ENCODE assay signal across 9 mouse cellular contexts in the genomic region with DNA sequence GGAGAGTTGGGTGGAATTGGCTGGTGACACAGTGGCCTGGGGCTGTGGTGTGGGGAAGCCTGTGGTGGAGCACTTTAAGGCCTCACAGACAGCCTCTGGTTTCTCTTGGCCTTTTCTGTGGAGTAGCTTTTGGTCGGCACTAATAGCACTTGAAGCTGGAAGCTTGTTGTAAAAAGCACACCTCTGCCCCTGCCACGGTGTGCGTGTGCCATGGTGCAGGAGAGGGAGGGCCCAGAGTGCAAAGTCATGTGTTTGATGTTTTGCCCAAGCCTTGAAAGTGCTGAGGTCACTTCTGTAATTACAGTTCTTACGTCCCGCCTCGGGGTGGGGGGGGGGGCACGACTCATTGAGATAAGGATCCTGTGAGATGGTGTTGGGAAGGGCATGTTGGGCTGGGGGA. TPM values are rescaled to one million over a fixed set of nuclear protein-coding genes. Genes with fewer than 3 reads are reported as not detected.
DNase-seq lines count a peak whose midpoint lies in the region; ATAC-seq and TF ChIP-seq lines count a peak whose summit lies in the region.
"Had no signal": no experiment of that assay in that cellular context is flagged by ENCODE, and none has a peak within 500 bp of the region (broad histone marks: within the 10 kb centered on the region; RNA-seq: fewer than 3 reads in every experiment).

No protein-coding gene starts in this region.

- H3K4me3 ChIP-seq in lung, postnatal 0 days (ENCODE audit: low read depth, low read length), result no peak overlapping the region
- H3K4me3 ChIP-seq in forebrain, embryonic 14.5 days (ENCODE audit: low read depth, low read length), result peak overlapping the region; percentile 99
- H3K4me3 ChIP-seq in limb, embryonic 15.5 days, result peak overlapping the region; percentile 95
- H3K4me3 ChIP-seq in stomach, embryonic 16.5 days (replicated peaks; ENCODE audit: low read length), result peak overlapping the region; percentile 85

- 0 out of 2 replicates have a peak, but pooled peaks cover 7% of the 10 kb centered on the region for H3K36me3 ChIP-seq in lung, postnatal 0 days (ENCODE audit: insufficient read depth, low read length)
- H3K36me3 ChIP-seq in forebrain, embryonic 14.5 days (ENCODE audit: control insufficient read depth, insufficient read depth, low read length), result peaks cover 35% of the 10 kb centered on the region
- H3K36me3 ChIP-seq in limb, embryonic 15.5 days, result peaks cover 32% of the 10 kb centered on the region
- peaks cover 8% of the 10 kb centered on the region; the same call in 1 of the 2 replicates for H3K36me3 ChIP-seq in stomach, embryonic 16.5 days (ENCODE audit: control insufficient read depth, insufficient read depth, low read length)

- WGBS in lung, postnatal 0 days, result 14% methylated on average over 7 of the region's 7 CpGs
- 11% methylated on average over 7 of the region's 7 CpGs for WGBS in forebrain, embryonic 14.5 days
- WGBS in limb, embryonic 15.5 days, result 6% methylated on average over 7 of the region's 7 CpGs
- WGBS in stomach, embryonic 16.5 days, result 9% methylated on average over 7 of the region's 7 CpGs

- H3K4me1 ChIP-seq in lung, postnatal 0 days (ENCODE audit: insufficient read depth, low read depth, low read length), result peaks cover 8% of the 10 kb centered on the region
- peaks cover 29% of the 10 kb centered on the region for H3K4me1 ChIP-seq in forebrain, embryonic 14.5 days (ENCODE audit: control insufficient read depth, insufficient read depth, low read length)
- peaks cover 36% of the 10 kb centered on the region for H3K4me1 ChIP-seq in limb, embryonic 15.5 days
- peaks cover 42% of the 10 kb centered on the region for H3K4me1 ChIP-seq in stomach, embryonic 16.5 days (ENCODE audit: control insufficient read depth, insufficient read depth, low read length)

- no peaks in the 10 kb centered on the region for H3K9me3 ChIP-seq in lung, postnatal 0 days (ENCODE audit: low read length)
- H3K9me3 ChIP-seq in forebrain, embryonic 14.5 days (replicated peaks; ENCODE audit: control insufficient read depth, low read length), result no peaks in the 10 kb centered on the region
- no peaks in the 10 kb centered on the region for H3K9me3 ChIP-seq in limb, embryonic 15.5 days
- no peaks in the 10 kb centered on the region for H3K9me3 ChIP-seq in stomach, embryonic 16.5 days (replicated peaks; ENCODE audit: control insufficient read depth, low read length)

- H3K9ac ChIP-seq in lung, postnatal 0 days (replicated peaks; ENCODE audit: low read depth), result no peak overlapping the region
- H3K9ac ChIP-seq in forebrain, embryonic 14.5 days (ENCODE audit: low read length), result peak overlapping the region; percentile 98
- H3K9ac ChIP-seq in limb, embryonic 15.5 days, result peak overlapping the region; percentile 87; the same call in 1 of the 2 replicates
- peak overlapping the region; percentile 85 for H3K9ac ChIP-seq in stomach, embryonic 16.5 days (ENCODE audit: low read length)

- TF ChIP-seq EP300 in lung, postnatal 0 days (IDR thresholded peaks at IDR 0.05), result no peak

- ATAC-seq in lung, postnatal 0 days, result no peak
- ATAC-seq in forebrain, embryonic 14.5 days, result no peak
- ATAC-seq in limb, embryonic 15.5 days (ENCODE audit: insufficient number of reproducible peaks, low FRiP score, low TSS enrichment, low read depth), result no peak
- no peak for ATAC-seq in stomach, embryonic 16.5 days (ENCODE audit: insufficient read depth, low FRiP score)
- ATAC-seq in erythroid progenitor cell, adult 5-6 weeks (replicated peaks; ENCODE audit: low FRiP score, poor library complexity, severe bottlenecking), result no peak

- H3K27ac ChIP-seq in lung, postnatal 0 days (ENCODE audit: low read length), result peak overlapping the region; percentile 73; the same call in 1 of the 2 replicates
- peak overlapping the region; percentile 90; the same call in 1 of the 2 replicates for H3K27ac ChIP-seq in forebrain, embryonic 14.5 days (ENCODE audit: low read depth, low read length)
- H3K27ac ChIP-seq in limb, embryonic 15.5 days, result peak overlapping the region; percentile 96
- 0 out of 2 replicates have a peak overlapping the region, but pooled peaks have one; percentile 67 for H3K27ac ChIP-seq in stomach, embryonic 16.5 days (ENCODE audit: low read length)

- TF ChIP-seq CTCF in lung, postnatal 0 days (IDR thresholded peaks at IDR 0.05), result no peak

- no peaks in the 10 kb centered on the region; the same call in 1 of the 2 replicates for H3K27me3 ChIP-seq in lung, postnatal 0 days (replicated peaks; ENCODE audit: insufficient read depth, low read length)
- peaks cover 4% of the 10 kb centered on the region; the same call in 1 of the 2 replicates for H3K27me3 ChIP-seq in forebrain, embryonic 14.5 days (replicated peaks; ENCODE audit: control insufficient read depth, insufficient read depth, low read length)
- 0 out of 2 replicates have a peak, but pooled peaks cover 4% of the 10 kb centered on the region for H3K27me3 ChIP-seq in limb, embryonic 15.5 days
- peaks cover 9% of the 10 kb centered on the region; the same call in 1 of the 2 replicates for H3K27me3 ChIP-seq in stomach, embryonic 16.5 days (ENCODE audit: control insufficient read depth, insufficient read depth, low read length)

- peak overlapping the region; percentile 88; the same call in 1 of the 2 replicates for H3K4me2 ChIP-seq in lung, postnatal 0 days (replicated peaks; ENCODE audit: low read depth, low read length)
- peak overlapping the region; percentile 78 for H3K4me2 ChIP-seq in forebrain, embryonic 14.5 days (ENCODE audit: low read length)
- H3K4me2 ChIP-seq in limb, embryonic 15.5 days, result peak overlapping the region; percentile 80
- H3K4me2 ChIP-seq in stomach, embryonic 16.5 days (ENCODE audit: low read depth, low read length), result peak overlapping the region; percentile 91

- peak; percentile 43 for DNase-seq in lung, postnatal 0 days (ENCODE audit: low spot score)
- no peak for DNase-seq in lung, postnatal 14 days
- no peak for DNase-seq in forebrain, embryonic 14.5 days (ENCODE audit: low spot score)
- no peak for DNase-seq in cerebellum, postnatal 36 days
- no peak for DNase-seq in thymus, postnatal 4 days

RNA-seq across cellular contexts. Expression of gene Cbx2, which starts 1.5 kb away (rescaled TPM):
- polyA plus RNA-seq in lung, postnatal 0 days (2015; fragmentation: Nextera tagmentation; extraction: Ambion mirVana), result 6.2 and 6.9 TPM in 2 replicates
- 19.2 and 22.1 TPM in 2 replicates for polyA plus RNA-seq in forebrain, embryonic 14.5 days (2014; fragmentation: Nextera tagmentation; extraction: Ambion mirVana)
- polyA plus RNA-seq in limb, embryonic 15.5 days (2015; fragmentation: Nextera tagmentation; extraction: Ambion mirVana), result 30.4 and 32.3 TPM in 2 replicates
- polyA plus RNA-seq in stomach, embryonic 16.5 days (2015; fragmentation: Nextera tagmentation; extraction: Ambion mirVana), result 15.2 and 16.5 TPM in 2 replicates
- not detected in 2 replicates for total RNA-seq in erythroid progenitor cell, adult 5-6 weeks (2015; ENCODE audit: low replicate concordance)
- 0.51 TPM in 1 of 2 replicates, not detected in the other for total RNA-seq in erythroid progenitor cell, adult 5-6 weeks (2017; ENCODE audit: low replicate concordance)

RNA-seq across cellular contexts. Expression of gene Cbx8, which starts 16.5 kb away (rescaled TPM):
- polyA plus RNA-seq in lung, postnatal 0 days (2015; fragmentation: Nextera tagmentation; extraction: Ambion mirVana), result 9.4 and 9.8 TPM in 2 replicates
- polyA plus RNA-seq in forebrain, embryonic 14.5 days (2014; fragmentation: Nextera tagmentation; extraction: Ambion mirVana), result 12.8 and 15.0 TPM in 2 replicates
- 8.9 and 9.6 TPM in 2 replicates for polyA plus RNA-seq in limb, embryonic 15.5 days (2015; fragmentation: Nextera tagmentation; extraction: Ambion mirVana)
- polyA plus RNA-seq in stomach, embryonic 16.5 days (2015; fragmentation: Nextera tagmentation; extraction: Ambion mirVana), result 5.8 and 6.4 TPM in 2 replicates
- 1.3 TPM in 1 of 2 replicates, not detected in the other for total RNA-seq in erythroid progenitor cell, adult 5-6 weeks (2015; ENCODE audit: low replicate concordance)
- total RNA-seq in erythroid progenitor cell, adult 5-6 weeks (2017; ENCODE audit: low replicate concordance), result 1.0 and 3.3 TPM in 2 replicates

RNA-seq across cellular contexts. Expression of gene Enpp7, which starts 36.3 kb away (rescaled TPM):
- not detected in 2 replicates for polyA plus RNA-seq in lung, postnatal 0 days (2015; fragmentation: Nextera tagmentation; extraction: Ambion mirVana)
- polyA plus RNA-seq in forebrain, embryonic 14.5 days (2014; fragmentation: Nextera tagmentation; extraction: Ambion mirVana), result not detected in 2 replicates
- not detected in 2 replicates for polyA plus RNA-seq in limb, embryonic 15.5 days (2015; fragmentation: Nextera tagmentation; extraction: Ambion mirVana)
- polyA plus RNA-seq in stomach, embryonic 16.5 days (2015; fragmentation: Nextera tagmentation; extraction: Ambion mirVana), result not detected in 2 replicates
- not detected in 2 replicates for total RNA-seq in erythroid progenitor cell, adult 5-6 weeks (2015; ENCODE audit: low replicate concordance)
- total RNA-seq in erythroid progenitor cell, adult 5-6 weeks (2017; ENCODE audit: low replicate concordance), result not detected in 2 replicates
- total RNA-seq: left cerebral cortex, adult 18-20 months had no signal
